Mouse (Mus musculus) myocyte (in vitro differentiated cells): ENCODE measurements around the gene Syn2.

ENCODE experiments used
- CEBPB ChIP-seq: IDR thresholded peaks from 2 replicates; pipeline ENCODE4 v1.6.1; 2011; ENCODE audit warnings: mild to moderate bottlenecking, moderate library complexity; ENCODE audit not compliant: poor library complexity, insufficient read depth, severe bottlenecking
- E2F4 ChIP-seq: IDR thresholded peaks from one replicate; pipeline ENCODE4 v1.6.1; 2011; ENCODE audit warnings: mild to moderate bottlenecking, control low read depth, moderate library complexity; ENCODE audit not compliant: insufficient read depth
- MAX ChIP-seq: IDR thresholded peaks from one replicate; pipeline ENCODE4 v1.6.1; 2011; ENCODE audit warnings: low read depth, mild to moderate bottlenecking, control low read depth
- MYOD1 ChIP-seq, 3 experiments: IDR thresholded peaks; one replicate each; pipeline ENCODE4 v1.6.1; 2011; ENCODE audit warnings: control low read depth in 2 of 3, low read depth in 2 of 3, mild to moderate bottlenecking in 2 of 3, moderate library complexity in 1 of 3; ENCODE audit not compliant: insufficient read length in 2 of 3, control insufficient read depth in 1 of 3
- POLR2A ChIP-seq: IDR thresholded peaks from one replicate; pipeline ENCODE4 v1.6.1; 2011; ENCODE audit warnings: low read depth, mild to moderate bottlenecking, control low read depth, moderate library complexity; ENCODE audit not compliant: insufficient read length
- POLR2AphosphoS2 ChIP-seq: IDR thresholded peaks from one replicate; pipeline ENCODE4 v1.6.1; 2011; ENCODE audit warnings: low read depth, control low read depth; ENCODE audit not compliant: insufficient read length
- REST ChIP-seq: IDR thresholded peaks from one replicate; pipeline ENCODE4 v1.6.1; 2011; ENCODE audit warnings: mild to moderate bottlenecking, control low read depth, moderate library complexity; ENCODE audit not compliant: insufficient read depth, insufficient read length
- SRF ChIP-seq: IDR thresholded peaks from one replicate; pipeline ENCODE4 v1.6.1; 2011; ENCODE audit warnings: low read depth; ENCODE audit not compliant: control insufficient read depth, insufficient read length
- TCF12 ChIP-seq: IDR thresholded peaks from one replicate; pipeline ENCODE4 v1.6.1; 2011; ENCODE audit warnings: mild to moderate bottlenecking, control low read depth; ENCODE audit not compliant: poor library complexity, insufficient read depth, severe bottlenecking
- TCF3 ChIP-seq: IDR thresholded peaks from one replicate; pipeline ENCODE4 v1.6.1; 2011; ENCODE audit warnings: low read depth, control low read depth; ENCODE audit not compliant: insufficient read length
- USF1 ChIP-seq: IDR thresholded peaks from one replicate; pipeline ENCODE4 v1.6.1; 2011; ENCODE audit warnings: low read depth, mild to moderate bottlenecking, control low read depth, moderate library complexity

GRCm38 (mm10) chr6:115200753-115201152, 66.1 kb downstream of the Syn2 start:
- TF ChIP-seq TCF12 = no peak
- TF ChIP-seq USF1 = no peak
- no peak for TF ChIP-seq SRF
- no peak for TF ChIP-seq MAX
- TF ChIP-seq REST = no peak
- TF ChIP-seq POLR2A = no peak
- TF ChIP-seq TCF3 = no peak
- no peak for TF ChIP-seq CEBPB
- no peak for TF ChIP-seq E2F4
- no peak for TF ChIP-seq POLR2AphosphoS2
- TF ChIP-seq MYOD1 (IDR thresholded peaks at IDR 0.05; ENCODE audit: control insufficient read depth in 1 of 3, insufficient read length in 2 of 3, low read depth in 2 of 3) = no peak
